Mouse (Mus musculus): Measurements from ENCODE around the gene Muc3.

Muc3 gene

GRCm38 (mm10) chr5:137091560-137091959 is 57.6 kb downstream of the Muc3 start:
- no peak for DNase-seq

- DNase-seq: no peak
These were observed 58.3 kb downstream of the Muc3 start for GRCm38 (mm10) chr5:137090870-137091269.

GRCm38 (mm10) chr5:137087410-137087809 is 61.7 kb downstream of the Muc3 start:
- peak; percentile 72 to 74 for DNase-seq

- DNase-seq: no peak
These were observed 63.4 kb downstream of the Muc3 start for GRCm38 (mm10) chr5:137085731-137086130.

- DNase-seq: no peak
These were observed 64.1 kb downstream of the Muc3 start for GRCm38 (mm10) chr5:137085021-137085420.
